Mouse (Mus musculus) hindbrain, postnatal 0 days (tissue): ENCODE results near the gene Mob3c. TPM values are rescaled to one million over a fixed set of nuclear protein-coding genes. Genes with fewer than 3 reads are reported as not detected.

Experiments used
- ATAC-seq: fragments of 200-750 bp; cut with Nextera tagmentation; 2 replicates; pipeline ENCODE4 v1.8.0; 2017; ENCODE audit warnings: mild to moderate bottlenecking, moderate TSS enrichment, moderate library complexity
- DNase-seq: peaks from one replicate; pipeline ENCODE4 v3.0.0-alpha.2; 2015; ENCODE audit warnings: low spot score
- H3K27ac ChIP-seq: fragments of 300-500 bp; sonication (generic); 2 replicates; pipeline ENCODE4 v1.5.1; 2014; ENCODE audit warnings: mild to moderate bottlenecking
- H3K27me3 ChIP-seq: fragments of 300-500 bp; sonication (generic); 2 replicates; pipeline ENCODE4 v1.6.1; 2014; ENCODE audit warnings: low read length, mixed read lengths; ENCODE audit not compliant: insufficient read depth
- H3K36me3 ChIP-seq: fragments of 300-500 bp; sonication (generic); 2 replicates; pipeline ENCODE4 v1.6.1; 2014; ENCODE audit warnings: low read length, mixed read lengths; ENCODE audit not compliant: insufficient read depth
- H3K4me1 ChIP-seq: fragments of 300-500 bp; sonication (generic); 2 replicates; pipeline ENCODE4 v1.6.1; 2014; ENCODE audit warnings: antibody characterized with exemption, low read length, mixed read lengths; ENCODE audit not compliant: insufficient read depth
- H3K4me2 ChIP-seq: fragments of 300-500 bp; sonication (generic); 2 replicates; pipeline ENCODE4 v1.6.1; 2014; ENCODE audit warnings: low read depth, mild to moderate bottlenecking, low read length, moderate library complexity, mixed read lengths
- H3K4me3 ChIP-seq: fragments of 300-500 bp; sonication (generic); 2 replicates; pipeline ENCODE4 v1.5.1; 2014; ENCODE audit warnings: low read length
- H3K9ac ChIP-seq: fragments of 300-500 bp; sonication (generic); replicated peaks from 2 replicates; pipeline ENCODE4 v1.6.1; 2014; ENCODE audit warnings: mild to moderate bottlenecking, low read length, moderate library complexity, mixed read lengths
- H3K9me3 ChIP-seq: fragments of 300-500 bp; sonication (generic); 2 replicates; pipeline ENCODE4 v1.6.1; 2016; ENCODE audit warnings: low read length, mixed read lengths
- CTCF ChIP-seq: IDR thresholded peaks from 2 replicates; pipeline ENCODE4 v1.5.1; 2016; ENCODE audit warnings: antibody characterized with exemption, control low read depth, low read depth
- WGBS: fragments of 180-500 bp; shearing (Covaris S2); extraction: QIAGEN DNeasy Blood & Tissue Kit; methylation state at CpG from one replicate; pipeline ENCODE4 v1.1.7; 2014; 5-methylcytosine and 5-hydroxymethylcytosine counted together
- polyA plus RNA-seq: library from polyadenylated mRNA; unstranded; fragments of >200 nt; fragmentation: Nextera tagmentation; extraction: Ambion mirVana; gene quantifications from 2 replicates; pipeline ENCODE4 v1.2.1, GENCODE M21; 2015
- total RNA-seq: library from RNA; depleted of rRNA; stranded (reverse); fragments of >200 nt; gene quantifications from 2 replicates; pipeline ENCODE4 v1.2.3, GENCODE M21; 2014

Gene Mob3c
- total and polyA plus RNA-seq, 2 experiments from 2014 or later, result 4.1 to 4.4 TPM

DNA sequence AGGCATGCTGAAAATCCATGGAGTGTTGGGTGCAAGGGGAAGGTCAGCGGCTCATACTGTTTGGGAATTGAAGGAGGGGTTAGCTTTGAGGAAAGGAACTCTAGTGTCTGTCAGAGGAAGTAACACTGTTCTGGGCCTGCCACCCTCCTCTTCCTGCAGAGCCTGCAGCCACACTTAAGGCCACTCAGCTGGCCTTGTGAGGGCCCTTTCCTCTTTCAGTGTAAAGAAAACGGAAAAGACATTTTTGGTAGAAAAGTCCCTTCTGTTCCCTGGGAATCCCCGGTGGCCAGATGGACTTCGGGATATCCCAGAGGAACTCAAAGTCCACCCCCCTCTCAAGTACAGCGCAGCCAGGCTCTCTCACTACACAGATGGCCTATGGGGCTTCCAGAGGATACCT is 2.6 kb downstream of the Mob3c start:
- DNase-seq, result no peak
- WGBS, result 77% methylated on average over 5 of the region's 5 CpGs
- no peaks in the 10 kb centered on the region for H3K36me3 ChIP-seq
- no peaks in the 10 kb centered on the region for H3K27me3 ChIP-seq
- H3K9me3 ChIP-seq, result no peaks in the 10 kb centered on the region
- H3K4me2 ChIP-seq, result no peak overlapping the region
- no peak for ATAC-seq
- no peak overlapping the region for H3K27ac ChIP-seq
- no peaks in the 10 kb centered on the region; the same call in 1 of the 2 replicates for H3K4me1 ChIP-seq
- TF ChIP-seq CTCF, result no peak
- H3K9ac ChIP-seq, result no peak overlapping the region
- H3K4me3 ChIP-seq, result no peak overlapping the region

DNA sequence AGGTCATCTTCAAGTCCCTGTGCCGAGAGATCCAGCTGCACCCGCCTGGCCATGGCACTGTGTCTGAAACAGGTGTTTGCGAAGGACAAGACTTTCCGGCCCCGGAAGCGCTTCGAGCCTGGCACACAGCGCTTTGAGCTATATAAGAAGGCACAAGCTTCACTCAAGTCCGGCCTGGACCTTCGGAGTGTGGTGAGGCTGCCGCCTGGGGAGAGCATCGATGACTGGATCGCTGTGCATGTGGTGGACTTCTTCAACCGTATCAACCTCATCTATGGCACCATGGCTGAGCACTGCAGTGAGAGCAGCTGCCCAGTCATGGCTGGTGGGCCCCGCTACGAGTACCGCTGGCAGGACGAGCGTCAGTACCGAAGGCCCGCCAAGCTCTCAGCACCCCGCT is 3.3 kb downstream of the Mob3c start:
- Histone ChIP-seq H3K27ac (no peak overlapping the region), H3K27me3 (no peaks in the 10 kb centered on the region), H3K4me3 (no peak overlapping the region), H3K4me1 (no peaks in the 10 kb centered on the region; the same call in 1 of the 2 replicates), H3K36me3 (no peaks in the 10 kb centered on the region), H3K4me2 (no peak overlapping the region), H3K9ac (no peak overlapping the region), H3K9me3 (no peaks in the 10 kb centered on the region)
- no peak for TF ChIP-seq CTCF
- WGBS, result 95% methylated on average over 22 of the region's 22 CpGs
- DNase-seq, result no peak
- no peak for ATAC-seq

DNA sequence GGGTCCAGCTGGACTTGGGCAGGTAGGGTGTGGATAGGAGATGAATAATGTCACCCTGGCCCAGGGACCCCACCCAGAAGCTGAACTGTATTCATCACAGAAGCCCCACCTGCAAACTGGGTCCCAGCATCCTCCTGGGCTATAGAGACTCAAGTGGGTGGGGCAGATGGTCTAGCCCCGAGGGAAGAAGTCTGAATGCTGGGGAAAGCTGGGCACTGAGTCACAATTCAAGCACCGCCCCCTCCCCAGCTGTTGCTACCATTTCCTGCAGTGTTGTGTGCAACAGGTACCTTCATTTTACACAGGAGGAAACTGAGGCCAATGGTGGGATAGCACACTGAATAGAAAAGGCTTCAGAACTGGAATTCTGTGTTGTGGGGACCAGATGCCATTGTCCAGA is 4.1 kb downstream of the Mob3c start:
- Histone ChIP-seq H3K4me2 (no peak overlapping the region), H3K27ac (no peak overlapping the region), H3K4me1 (no peaks in the 10 kb centered on the region; the same call in 1 of the 2 replicates), H3K9me3 (no peaks in the 10 kb centered on the region), H3K9ac (no peak overlapping the region), H3K36me3 (no peaks in the 10 kb centered on the region), H3K27me3 (no peaks in the 10 kb centered on the region), H3K4me3 (no peak overlapping the region)
- no peak for TF ChIP-seq CTCF
- ATAC-seq (no peak), DNase-seq (no peak)
- 68% methylated on average over 2 of the region's 2 CpGs for WGBS

DNA sequence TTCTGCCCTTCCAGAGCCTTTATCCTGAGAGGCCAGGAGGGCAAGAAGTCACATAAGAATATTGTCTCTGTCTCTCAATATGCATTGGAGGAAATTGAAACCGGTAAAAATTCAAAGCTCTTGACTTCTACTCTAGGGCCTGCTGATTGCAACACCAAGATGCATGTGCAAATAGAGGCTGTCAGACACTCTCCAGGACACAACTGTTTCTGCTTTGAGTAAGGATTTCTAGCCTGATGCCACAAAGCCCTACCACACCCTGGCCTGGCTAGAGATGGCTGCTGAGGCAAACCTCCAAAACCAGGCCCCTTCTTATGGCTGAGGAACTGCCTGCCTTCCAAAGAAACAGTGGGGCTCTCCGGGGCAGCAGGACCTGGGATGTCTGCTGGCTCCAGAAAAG is 7.7 kb downstream of the Mob3c start:
- Histone ChIP-seq H3K4me2 (no peak overlapping the region), H3K9me3 (no peaks in the 10 kb centered on the region), H3K4me1 (no peaks in the 10 kb centered on the region; the same call in 1 of the 2 replicates), H3K27me3 (no peaks in the 10 kb centered on the region), H3K4me3 (no peak overlapping the region), H3K27ac (no peak overlapping the region), H3K36me3 (no peaks in the 10 kb centered on the region), H3K9ac (no peak overlapping the region)
- WGBS, result 68% methylated on average over 2 of the region's 2 CpGs
- no peak for TF ChIP-seq CTCF
- DNase-seq, result no peak
- no peak for ATAC-seq

DNA sequence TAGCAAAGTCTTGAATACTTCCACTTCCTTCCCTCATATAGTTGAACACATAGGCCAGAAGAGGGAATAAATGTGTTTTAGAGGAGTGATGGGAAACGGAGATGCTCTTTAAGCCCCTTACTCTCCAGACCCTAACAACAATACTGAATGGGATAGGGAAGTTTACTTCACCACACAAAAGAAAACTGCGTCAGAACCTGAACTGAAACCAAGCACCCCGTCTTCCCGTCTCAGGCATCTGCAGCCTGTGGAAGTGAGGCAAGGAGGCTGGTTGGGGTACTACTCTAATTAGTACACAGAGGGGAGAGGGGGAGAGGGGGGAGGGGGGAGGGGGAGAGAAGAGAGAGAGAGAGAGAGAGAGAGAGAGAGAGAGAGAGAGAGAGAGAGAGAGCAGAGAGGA is 10.3 kb downstream of the Mob3c start:
- H3K9me3 ChIP-seq, result no peaks in the 10 kb centered on the region
- H3K9ac ChIP-seq, result no peak overlapping the region
- peak overlapping the region; percentile 71; the same call in 1 of the 2 replicates for H3K4me2 ChIP-seq
- no peak overlapping the region for H3K4me3 ChIP-seq
- WGBS, result 67% methylated on average over 4 of the region's 4 CpGs
- no peak for DNase-seq
- no peak for ATAC-seq
- H3K27ac ChIP-seq, result no peak overlapping the region
- no peaks in the 10 kb centered on the region for H3K36me3 ChIP-seq
- H3K4me1 ChIP-seq, result no peaks in the 10 kb centered on the region; the same call in 1 of the 2 replicates
- no peaks in the 10 kb centered on the region for H3K27me3 ChIP-seq
- TF ChIP-seq CTCF, result no peak

DNA sequence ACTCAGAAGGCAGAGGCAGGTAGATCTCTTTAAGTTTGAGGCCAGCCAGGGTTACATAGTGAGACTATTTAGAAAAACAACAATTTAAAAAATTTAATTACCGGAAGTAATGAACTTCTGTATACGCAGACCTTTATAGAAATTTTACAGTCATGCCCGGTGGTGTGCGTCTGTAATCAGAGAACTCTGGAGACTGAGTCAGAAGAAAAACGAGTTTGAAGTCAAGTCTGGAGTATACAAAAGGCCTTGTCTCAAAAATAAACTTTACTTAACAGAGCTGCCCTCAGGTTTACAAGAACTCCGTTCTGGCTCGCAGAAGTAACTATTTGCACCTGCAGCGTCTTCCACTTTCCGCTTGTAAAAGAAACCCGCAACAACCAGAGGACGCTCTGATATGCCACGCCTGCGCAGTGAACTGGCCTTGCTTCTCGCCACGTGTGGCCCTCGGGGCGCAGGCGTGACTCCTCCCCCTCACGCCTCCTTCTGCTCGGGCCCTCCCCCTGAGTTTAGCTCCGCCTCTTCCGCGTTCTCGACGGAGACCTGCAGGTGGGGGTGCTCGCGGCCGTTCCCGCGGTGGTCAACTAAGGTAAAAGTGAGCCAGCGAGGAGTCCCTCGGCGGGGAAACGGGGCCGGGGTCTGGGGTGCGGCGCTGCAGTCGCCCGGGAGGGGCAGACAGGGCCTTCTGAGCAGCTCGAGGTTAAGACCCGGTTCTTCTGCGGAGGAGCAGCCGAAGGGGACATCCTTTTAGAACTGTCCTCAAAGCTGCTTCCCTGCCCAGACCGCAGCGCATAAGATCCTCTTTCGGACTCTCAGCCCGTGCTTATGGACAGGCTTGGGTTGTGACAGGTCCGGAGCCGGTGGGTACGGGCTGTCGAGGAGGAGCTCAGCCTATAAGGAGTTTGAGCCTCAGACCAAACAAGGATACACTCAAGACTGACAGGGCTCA is 11.1 kb downstream of the Mob3c start, which contains the start of gene Mknk1:
Gene Mknk1, plus strand, starts transcription at position 503 of the 946 bp plus-strand sequence.
- TF ChIP-seq CTCF, result peak; percentile 34; the same call in 1 of the 2 replicates
- no peaks in the 10 kb centered on the region for H3K36me3 ChIP-seq
- 2% methylated on average over 51 of the region's 51 CpGs for WGBS
- peak within 1 kb of the TSS; percentile 71 for H3K4me2 ChIP-seq
- no peaks in the 10 kb centered on the region for H3K9me3 ChIP-seq
- peak within 1 kb of the TSS; percentile 41; the same call in 1 of the 2 replicates for H3K27ac ChIP-seq
- H3K4me1 ChIP-seq, result no peaks in the 10 kb centered on the region; the same call in 1 of the 2 replicates
- peak within 1 kb of the TSS; percentile 45 for H3K9ac ChIP-seq
- ATAC-seq (peak; percentile 97), DNase-seq (peak; percentile 97)
- no peaks in the 10 kb centered on the region for H3K27me3 ChIP-seq
- peak within 1 kb of the TSS; percentile 55 for H3K4me3 ChIP-seq

DNA sequence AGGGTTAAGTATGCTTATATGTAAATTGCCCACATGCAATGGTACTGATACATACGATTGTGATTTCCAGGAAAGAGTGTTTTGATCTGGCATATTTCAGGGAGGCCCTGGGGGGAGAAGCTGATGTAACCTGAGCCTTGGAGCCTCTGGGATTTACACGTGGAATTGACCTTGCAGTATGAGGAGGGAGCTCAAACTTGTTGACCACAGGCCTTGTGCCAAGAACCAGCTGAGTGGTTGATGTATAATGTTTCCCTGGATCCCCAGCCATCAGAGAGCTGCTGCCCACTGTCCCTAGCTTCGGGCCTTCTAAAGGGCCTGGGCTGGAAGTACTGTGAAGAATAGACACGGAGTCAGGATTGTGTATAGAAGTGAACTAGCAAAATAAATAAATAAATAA is 12.1 kb downstream of the Mob3c start:
- Histone ChIP-seq H3K27me3 (no peaks in the 10 kb centered on the region), H3K27ac (no peak overlapping the region), H3K9ac (no peak overlapping the region), H3K36me3 (no peaks in the 10 kb centered on the region), H3K4me3 (no peak overlapping the region), H3K9me3 (no peaks in the 10 kb centered on the region), H3K4me2 (peak overlapping the region; percentile 71), H3K4me1 (no peaks in the 10 kb centered on the region; the same call in 1 of the 2 replicates)
- DNase-seq (no peak), ATAC-seq (no peak)
- TF ChIP-seq CTCF, result no peak
- 52% methylated on average over 4 of the region's 4 CpGs for WGBS
